Mouse (Mus musculus) spleen, adult 2 months (tissue): ENCODE data around the gene AI413582.

Experiments used
- CTCF ChIP-seq: fragments of 200-500 bp; IDR thresholded peaks from 2 replicates; pipeline ENCODE4 v1.5.1; 2011; ENCODE audit warnings: mild to moderate bottlenecking, inconsistent platforms; ENCODE audit not compliant: insufficient read depth, insufficient read length, insufficient replicate concordance; ENCODE audit errors: extremely low read depth
- POLR2A ChIP-seq: fragments of 200-500 bp; IDR thresholded peaks from 2 replicates; pipeline ENCODE4 v1.6.1; 2011; ENCODE audit warnings: low read depth, low read length, inconsistent platforms

GRCm38 (mm10) chr17:27588231-27588630, 22.7 kb upstream of the AI413582 start:
- TF ChIP-seq POLR2A, result no peak
- no peak for TF ChIP-seq CTCF
